Mouse (Mus musculus) left cerebral cortex, adult 9 months (tissue): ENCODE measurements around the gene Ercc5.
A peak's percentile ranks its signal among the peaks of the same experiment; 100 is the strongest.

ENCODE experiments used
- DNase-seq, 2 experiments: peaks; one replicate each; pipeline ENCODE4 v3.0.0; 2022; ENCODE audit warnings: low spot score in 2 of 2

The Ercc5 gene

DNA sequence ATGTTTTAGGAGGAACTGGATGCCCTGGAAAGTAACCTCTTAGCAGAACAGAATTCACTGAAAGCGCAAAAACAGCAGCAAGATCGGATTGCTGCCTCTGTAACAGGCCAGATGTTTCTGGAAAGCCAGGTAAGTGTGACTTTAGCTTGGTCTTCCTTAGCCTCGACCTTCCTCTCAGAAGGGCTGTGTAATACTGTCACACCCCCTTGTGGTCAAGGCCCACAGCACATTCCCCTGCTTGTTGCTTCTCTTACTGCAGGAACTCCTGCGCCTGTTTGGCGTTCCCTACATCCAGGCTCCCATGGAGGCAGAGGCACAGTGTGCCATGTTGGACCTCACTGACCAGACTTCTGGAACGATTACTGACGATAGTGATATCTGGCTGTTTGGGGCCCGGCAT lies 26.4 kb downstream of the Ercc5 start:
- DNase-seq: no peak

DNA sequence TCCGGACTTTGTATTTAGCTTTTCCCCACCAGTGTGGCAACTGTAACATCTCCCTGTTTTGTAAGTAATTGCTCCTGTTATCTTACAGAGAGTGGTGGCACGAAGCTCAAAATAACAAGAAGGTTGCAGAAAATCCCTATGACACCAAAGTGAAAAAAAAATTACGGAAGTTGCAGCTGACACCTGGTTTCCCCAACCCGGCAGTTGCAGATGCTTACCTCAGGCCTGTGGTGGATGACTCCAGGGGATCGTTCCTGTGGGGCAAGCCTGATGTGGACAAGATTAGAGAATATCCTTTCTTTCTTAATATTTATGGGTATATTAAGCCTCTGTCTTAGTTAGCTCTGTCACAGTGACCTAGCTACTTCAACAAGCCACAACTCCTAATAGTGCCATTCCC lies 30.5 kb downstream of the Ercc5 start:
- DNase-seq: no peak

DNA sequence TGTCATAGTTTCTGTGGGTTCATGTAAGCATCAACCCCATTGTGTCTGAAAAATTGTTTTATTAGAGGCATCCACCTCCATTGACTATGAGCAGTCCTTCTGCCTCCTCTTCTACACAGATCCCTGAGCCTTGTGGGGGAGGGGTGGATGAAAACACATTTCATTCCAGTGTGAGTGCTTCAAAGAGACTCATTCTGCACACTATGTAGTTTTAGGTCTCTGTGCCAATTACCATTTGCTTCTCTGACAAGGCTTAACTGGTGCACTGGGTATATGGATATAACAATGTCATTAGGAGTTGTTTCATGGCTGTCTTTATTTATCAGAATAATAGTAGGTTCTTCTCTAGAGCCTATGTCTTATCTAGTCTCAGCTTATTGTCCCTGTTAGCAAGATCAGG lies 38.9 kb downstream of the Ercc5 start:
- DNase-seq: no peak

GRCm38 (mm10) chr1:44198273-44199171 lies 51.0 kb downstream of the Ercc5 start:
- peak; percentile 18 to 48 for DNase-seq

DNA sequence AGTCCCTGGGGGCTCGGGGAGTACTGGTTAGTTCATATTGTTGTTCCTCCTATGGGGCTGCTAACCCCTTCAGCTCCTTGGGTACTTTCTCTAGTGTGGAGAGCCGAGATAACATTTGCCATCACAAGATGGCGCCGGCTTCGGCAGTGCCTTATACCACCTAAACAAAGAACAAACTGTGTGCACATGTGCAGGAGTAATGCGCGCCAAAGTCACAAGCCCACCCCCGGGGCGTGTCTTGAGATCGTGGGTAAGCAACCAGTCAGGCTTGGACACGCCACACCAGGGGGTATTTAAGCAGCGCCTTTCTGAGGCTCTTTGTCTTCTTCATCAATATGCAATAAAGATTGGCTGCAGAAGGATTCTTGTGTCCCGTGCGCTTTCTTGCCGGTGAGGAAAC lies 55.3 kb downstream of the Ercc5 start:
- DNase-seq: no peak

DNA sequence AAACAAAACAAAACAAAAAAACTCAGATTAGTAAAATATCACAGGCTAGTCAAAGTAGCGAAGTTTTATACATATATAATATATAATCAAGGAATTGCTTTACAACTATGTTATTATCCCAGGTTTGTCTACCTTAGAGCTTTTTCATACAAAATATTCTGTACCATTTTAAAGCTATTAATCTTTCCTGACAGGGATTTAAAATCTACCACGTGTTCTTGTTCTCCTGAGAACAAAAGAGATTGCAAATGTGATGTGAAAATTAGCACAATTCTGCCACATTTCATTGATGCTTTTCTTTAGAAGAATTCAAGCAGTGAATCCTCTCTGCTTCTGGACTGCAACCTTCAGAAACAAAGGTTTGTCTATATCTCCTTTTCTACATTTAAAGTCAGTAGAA lies 66.9 kb downstream of the Ercc5 start:
- DNase-seq: no peak

GRCm38 (mm10) chr1:44216352-44217116 lies 69.0 kb downstream of the Ercc5 start:
- DNase-seq: no peak

DNA sequence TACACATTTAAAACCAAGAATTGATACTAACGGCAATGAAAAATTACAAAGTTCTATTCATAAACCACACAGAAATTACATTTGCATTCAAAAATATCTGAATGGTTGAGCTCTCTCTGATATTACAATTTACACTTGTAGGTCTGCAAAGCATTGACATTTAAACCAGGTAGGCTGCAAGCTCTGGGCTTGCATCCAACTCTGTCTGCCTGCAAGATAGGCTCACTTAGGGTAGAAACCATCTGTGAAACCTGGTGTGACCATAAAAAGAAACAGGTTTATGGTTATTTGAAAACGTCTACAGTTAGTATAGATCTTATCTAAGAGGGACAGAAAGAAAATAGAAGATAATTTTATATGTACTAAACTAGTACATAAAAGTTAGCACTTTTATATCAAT lies 69.6 kb downstream of the Ercc5 start:
- peak in 1 of 2 experiments; percentile 40 for DNase-seq

GRCm38 (mm10) chr1:44218876-44219275 lies 71.3 kb downstream of the Ercc5 start, which contains the start of gene Mettl21e:
TSS of gene Mettl21e (minus strand) at chr1:44218961.
- peak in 1 of 2 experiments; percentile 16 for DNase-seq

GRCm38 (mm10) chr1:44229044-44229443 lies 81.5 kb downstream of the Ercc5 start:
- DNase-seq: peak in 1 of 2 experiments; percentile 72
